Mouse (Mus musculus): ENCODE data around the gene AC134908.4. TPM values are rescaled to one million over a fixed set of nuclear protein-coding genes. Genes with fewer than 3 reads are reported as not detected.
A peak's percentile ranks its signal among the peaks of the same experiment; 100 is the strongest.

AC134908.4 gene
- total RNA-seq, 1 experiment: not detected

- TF ChIP-seq HCFC1 (IDR thresholded peaks at IDR 0.05; ENCODE audit: borderline replicate concordance, insufficient read depth, low read length) (peak; percentile 57; the same call in 1 of the 2 replicates), ZC3H11A (IDR thresholded peaks at IDR 0.05; ENCODE audit: borderline replicate concordance, low read depth, low read length) (no peak)
- Histone ChIP-seq H3K36me3 (ENCODE audit: control insufficient read depth, insufficient read depth, low read length, poor library complexity, severe bottlenecking) (no peaks in the 10 kb centered on the region), H3K4me3 (ENCODE audit: insufficient read depth in 1 of 2, low read depth in 1 of 2, low read length in 2 of 2, poor library complexity in 1 of 2, severe bottlenecking in 1 of 2) (no peak overlapping the region), H3K9ac (ENCODE audit: insufficient read depth, low read depth, low read length, poor library complexity, severe bottlenecking) (no peak overlapping the region), H3K27ac (ENCODE audit: insufficient read depth, low read depth, low read length, poor library complexity, severe bottlenecking) (no peak overlapping the region), H3K9me3 (ENCODE audit: control insufficient read depth, insufficient read depth, low read depth, low read length) (no peaks in the 10 kb centered on the region), H3K4me1 (ENCODE audit: control insufficient read depth in 2 of 2, insufficient read depth in 2 of 2, low read length in 2 of 2, poor library complexity in 1 of 2) (peaks cover 2 to 7% of the 10 kb centered on the region in 2 experiments; a peak in 2 of 4 replicates)
- peak; percentile 87 for DNase-seq (ENCODE audit: low read depth, low spot score)
- in situ Hi-C loops (cut with MboI; ENCODE audit: low sequenced_read_pairs in 2 of 2, unreplicated experiment in 2 of 2): no loop called here
These were observed 18.0 kb upstream of the AC134908.4 start for GRCm38 (mm10) chr17:25813471-25813870.

- TF ChIP-seq MAFK (IDR thresholded peaks at IDR 0.05; ENCODE audit: insufficient read depth, low read depth, low read length) (no peak), CHD2 (IDR thresholded peaks at IDR 0.05; ENCODE audit: low read depth, low read length) (no peak), HCFC1 (IDR thresholded peaks at IDR 0.05; ENCODE audit: borderline replicate concordance, insufficient read depth, low read length) (no peak), ZNF384 (IDR thresholded peaks at IDR 0.05; ENCODE audit: low read depth, low read length) (no peak), ZC3H11A (IDR thresholded peaks at IDR 0.05; ENCODE audit: borderline replicate concordance, low read depth, low read length) (no peak)
- Histone ChIP-seq H3K9me3 (ENCODE audit: control insufficient read depth, insufficient read depth, low read depth, low read length) (no peaks in the 10 kb centered on the region), H3K4me3 (ENCODE audit: insufficient read depth in 1 of 2, low read depth in 1 of 2, low read length in 2 of 2, poor library complexity in 1 of 2, severe bottlenecking in 1 of 2) (no peak overlapping the region), H3K36me3 (ENCODE audit: control insufficient read depth, insufficient read depth, low read length, poor library complexity, severe bottlenecking) (no peaks in the 10 kb centered on the region), H3K4me1 (ENCODE audit: control insufficient read depth in 2 of 2, insufficient read depth in 2 of 2, low read length in 2 of 2, poor library complexity in 1 of 2) (peaks cover 0 to 5% of the 10 kb centered on the region in 2 experiments; a peak in 2 of 4 replicates), H3K9ac (ENCODE audit: insufficient read depth, low read depth, low read length, poor library complexity, severe bottlenecking) (no peak overlapping the region), H3K27ac (ENCODE audit: insufficient read depth, low read depth, low read length, poor library complexity, severe bottlenecking) (no peak overlapping the region)
- in situ Hi-C loops (cut with MboI; ENCODE audit: low sequenced_read_pairs in 2 of 2, unreplicated experiment in 2 of 2): no loop called here
- no peak for DNase-seq (ENCODE audit: low read depth, low spot score)
These were observed 15.4 kb upstream of the AC134908.4 start for GRCm38 (mm10) chr17:25810890-25811289.

- no peaks in the 10 kb centered on the region for H3K36me3 ChIP-seq (ENCODE audit: control insufficient read depth, insufficient read depth, low read length, poor library complexity, severe bottlenecking)
- DNase-seq (ENCODE audit: low read depth, low spot score): no peak
- H3K27ac ChIP-seq (ENCODE audit: insufficient read depth, low read depth, low read length, poor library complexity, severe bottlenecking): no peak overlapping the region
- H3K9ac ChIP-seq (ENCODE audit: insufficient read depth, low read depth, low read length, poor library complexity, severe bottlenecking): peak overlapping the region; percentile 69
- in situ Hi-C loops (cut with MboI; ENCODE audit: low sequenced_read_pairs in 2 of 2, unreplicated experiment in 2 of 2): no loop called here
- H3K4me1 ChIP-seq (ENCODE audit: control insufficient read depth in 2 of 2, insufficient read depth in 2 of 2, low read length in 2 of 2, poor library complexity in 1 of 2): peaks cover 0 to 5% of the 10 kb centered on the region in 2 experiments; a peak in 2 of 4 replicates
- peak overlapping the region; percentile 68 to 76 for H3K4me3 ChIP-seq (ENCODE audit: insufficient read depth in 1 of 2, low read depth in 1 of 2, low read length in 2 of 2, poor library complexity in 1 of 2, severe bottlenecking in 1 of 2)
- TF ChIP-seq MAFK (IDR thresholded peaks at IDR 0.05; ENCODE audit: insufficient read depth, low read depth, low read length) (no peak), HCFC1 (IDR thresholded peaks at IDR 0.05; ENCODE audit: borderline replicate concordance, insufficient read depth, low read length) (no peak), ZNF384 (IDR thresholded peaks at IDR 0.05; ENCODE audit: low read depth, low read length) (no peak), ZC3H11A (IDR thresholded peaks at IDR 0.05; ENCODE audit: borderline replicate concordance, low read depth, low read length) (no peak), CHD2 (IDR thresholded peaks at IDR 0.05; ENCODE audit: low read depth, low read length) (no peak)
- no peaks in the 10 kb centered on the region for H3K9me3 ChIP-seq (ENCODE audit: control insufficient read depth, insufficient read depth, low read depth, low read length)
These were observed 14.3 kb upstream of the AC134908.4 start for GRCm38 (mm10) chr17:25809606-25810340.

GRCm38 (mm10) chr17:25808789-25809605 is 13.5 kb upstream of the AC134908.4 start, which contains the start of gene Fbxl16:
TSS of gene Fbxl16 (plus strand) at chr17:25809085.
- in situ Hi-C loops (cut with MboI; ENCODE audit: low sequenced_read_pairs in 2 of 2, unreplicated experiment in 2 of 2): no loop called here
- peaks cover 0 to 5% of the 10 kb centered on the region in 2 experiments; a peak in 2 of 4 replicates for H3K4me1 ChIP-seq (ENCODE audit: control insufficient read depth in 2 of 2, insufficient read depth in 2 of 2, low read length in 2 of 2, poor library complexity in 1 of 2)
- no peak within 1 kb of the TSS for H3K27ac ChIP-seq (ENCODE audit: insufficient read depth, low read depth, low read length, poor library complexity, severe bottlenecking)

More at GRCm38 (mm10) chr17:25808789-25809605, 13.5 kb upstream of the AC134908.4 start, which contains the start of gene Fbxl16:
- Histone ChIP-seq H3K9ac (ENCODE audit: insufficient read depth, low read depth, low read length, poor library complexity, severe bottlenecking) (peak within 1 kb of the TSS; percentile 69), H3K4me3 (ENCODE audit: insufficient read depth in 1 of 2, low read depth in 1 of 2, low read length in 2 of 2, poor library complexity in 1 of 2, severe bottlenecking in 1 of 2) (peak within 1 kb of the TSS; percentile 68 to 76), H3K36me3 (ENCODE audit: control insufficient read depth, insufficient read depth, low read length, poor library complexity, severe bottlenecking) (no peaks in the 10 kb centered on the region), H3K9me3 (ENCODE audit: control insufficient read depth, insufficient read depth, low read depth, low read length) (no peaks in the 10 kb centered on the region)
- no peak for DNase-seq (ENCODE audit: low read depth, low spot score)
- TF ChIP-seq HCFC1 (IDR thresholded peaks at IDR 0.05; ENCODE audit: borderline replicate concordance, insufficient read depth, low read length) (no peak), ZNF384 (IDR thresholded peaks at IDR 0.05; ENCODE audit: low read depth, low read length) (no peak), MAFK (IDR thresholded peaks at IDR 0.05; ENCODE audit: insufficient read depth, low read depth, low read length) (no peak), CHD2 (IDR thresholded peaks at IDR 0.05; ENCODE audit: low read depth, low read length) (no peak), ZC3H11A (IDR thresholded peaks at IDR 0.05; ENCODE audit: borderline replicate concordance, low read depth, low read length) (no peak)

All from ES-E14 (cell line).